Mouse (Mus musculus) liver, embryonic 14.5 days (tissue): ENCODE data around the gene Aacs. TPM values are rescaled to one million over a fixed set of nuclear protein-coding genes. Genes with fewer than 3 reads are reported as not detected.

Source experiments
- ATAC-seq: fragments of 200-750 bp; cut with Nextera tagmentation; 2 replicates; pipeline ENCODE4 v1.8.0; 2017; ENCODE audit warnings: moderate number of reproducible peaks, mild to moderate bottlenecking, moderate library complexity; ENCODE audit not compliant: insufficient read depth
- DNase-seq, 3 experiments: peaks; one replicate each; pipeline ENCODE4 v3.0.0-alpha.2; 2012 to 2013; ENCODE audit warnings: low read depth in 3 of 3, low spot score in 3 of 3
- H3K27ac ChIP-seq: fragments of 300-500 bp; sonication (generic); 2 replicates; pipeline ENCODE4 v1.5.1; 2014; ENCODE audit warnings: moderate library complexity, mild to moderate bottlenecking, control low read depth, inconsistent platforms
- H3K27me3 ChIP-seq: fragments of 300-500 bp; sonication (generic); 2 replicates; pipeline ENCODE4 v1.6.1; 2014; ENCODE audit warnings: mild to moderate bottlenecking, low read length, moderate library complexity; ENCODE audit not compliant: control insufficient read depth, insufficient read depth
- H3K36me3 ChIP-seq: fragments of 300-500 bp; sonication (generic); replicated peaks from 2 replicates; pipeline ENCODE4 v1.6.1; 2014; ENCODE audit warnings: low read depth; ENCODE audit not compliant: control insufficient read depth, insufficient read depth
- H3K4me1 ChIP-seq, 2 experiments: fragments of 200-500 bp in 1 of 2; fragments of 300-500 bp in 1 of 2; sonication (generic) in 1 of 2; replicated peaks; 2 replicates each; pipeline ENCODE4 v1.6.1; 2012 to 2014; ENCODE audit warnings: antibody characterized with exemption in 1 of 2, inconsistent platforms in 1 of 2, low read length in 1 of 2; ENCODE audit not compliant: control insufficient read depth in 2 of 2, insufficient read depth in 2 of 2
- H3K4me2 ChIP-seq: fragments of 300-500 bp; sonication (generic); 2 replicates; pipeline ENCODE4 v1.6.1; 2014; ENCODE audit warnings: low read depth, mild to moderate bottlenecking, control low read depth, moderate library complexity
- H3K4me3 ChIP-seq, 2 experiments: fragments of 200-500 bp in 1 of 2; fragments of 300-500 bp in 1 of 2; sonication (generic) in 1 of 2; 2 replicates each; pipeline ENCODE4 v1.5.1; 2012 to 2014; ENCODE audit warnings: low read depth in 2 of 2, low read length in 2 of 2, mild to moderate bottlenecking in 2 of 2, control low read depth in 1 of 2, inconsistent platforms in 1 of 2, moderate library complexity in 1 of 2; ENCODE audit not compliant: insufficient read depth in 1 of 2
- H3K9ac ChIP-seq: fragments of 300-500 bp; sonication (generic); replicated peaks from 2 replicates; pipeline ENCODE4 v1.6.1; 2014; ENCODE audit warnings: mild to moderate bottlenecking, control low read depth, moderate library complexity
- H3K9me3 ChIP-seq: fragments of 300-500 bp; sonication (generic); 2 replicates; pipeline ENCODE4 v1.6.1; 2016; ENCODE audit warnings: low read length, mixed read lengths; ENCODE audit not compliant: control insufficient read depth
- CTCF ChIP-seq: IDR thresholded peaks from 2 replicates; pipeline ENCODE4 v1.5.1; 2016; ENCODE audit warnings: antibody characterized with exemption, low read depth, control low read depth
- EP300 ChIP-seq: IDR thresholded peaks from 2 replicates; pipeline ENCODE4 v1.6.1; 2016; ENCODE audit warnings: antibody characterized with exemption, low read depth
- WGBS: fragments of 180-500 bp; shearing (Covaris S2); extraction: QIAGEN DNeasy Blood & Tissue Kit; methylation state at CpG from one replicate; pipeline ENCODE4 v1.1.7; 2014; ENCODE audit not compliant: insufficient replicate concordance; 5-methylcytosine and 5-hydroxymethylcytosine counted together
- polyA plus RNA-seq, 2 experiments: library from polyadenylated mRNA; depleted of rRNA in 1 of 2; stranded (reverse) in 1 of 2; unstranded in 1 of 2; fragments of >200 nt; fragmentation: Nextera tagmentation in 1 of 2; extraction: Ambion mirVana in 1 of 2; gene quantifications; 2 replicates each; pipeline versions ENCODE4 v1.2.1 to v1.2.3; 2012 to 2014

Gene Aacs
- polyA plus RNA-seq, 2 experiments = 11.0 to 13.2 TPM

GRCm38 (mm10) chr5:125504692-125505091 is 29.1 kb downstream of the Aacs start:
- Histone ChIP-seq H3K4me2 (no peak overlapping the region), H3K4me1 (no peaks in the 10 kb centered on the region), H3K9ac (no peak overlapping the region), H3K4me3 (no peak overlapping the region), H3K27ac (no peak overlapping the region), H3K27me3 (no peaks in the 10 kb centered on the region), H3K36me3 (no peaks in the 10 kb centered on the region; the same call in 1 of the 2 replicates), H3K9me3 (no peaks in the 10 kb centered on the region)
- no peak for ATAC-seq
- TF ChIP-seq EP300 (no peak), CTCF (no peak)
- DNase-seq = no peak
- WGBS = 75% methylated on average over 11 of the region's 11 CpGs

- no peaks in the 10 kb centered on the region; the same call in 1 of the 2 replicates for H3K36me3 ChIP-seq
- no peak overlapping the region for H3K9ac ChIP-seq
- H3K9me3 ChIP-seq = no peaks in the 10 kb centered on the region
- DNase-seq = no peak
- no peak overlapping the region for H3K4me2 ChIP-seq
- TF ChIP-seq CTCF = no peak
- no peak for TF ChIP-seq EP300
- no peak for ATAC-seq
- H3K27me3 ChIP-seq = no peaks in the 10 kb centered on the region
- WGBS = 89% methylated on average over 15 of the region's 15 CpGs
- H3K4me3 ChIP-seq = no peak overlapping the region
- H3K27ac ChIP-seq = no peak overlapping the region
- no peaks in the 10 kb centered on the region for H3K4me1 ChIP-seq
These were observed 30.4 kb downstream of the Aacs start for GRCm38 (mm10) chr5:125505968-125506367.

GRCm38 (mm10) chr5:125507582-125507981 is 32.0 kb downstream of the Aacs start:
- TF ChIP-seq CTCF (peak; percentile 52), EP300 (no peak)
- Histone ChIP-seq H3K27me3 (no peaks in the 10 kb centered on the region), H3K4me2 (no peak overlapping the region), H3K4me1 (no peaks in the 10 kb centered on the region), H3K27ac (no peak overlapping the region), H3K36me3 (no peaks in the 10 kb centered on the region), H3K9me3 (no peaks in the 10 kb centered on the region), H3K9ac (no peak overlapping the region), H3K4me3 (no peak overlapping the region)
- no peak for DNase-seq
- 77% methylated on average over 9 of the region's 9 CpGs for WGBS
- no peak for ATAC-seq

- Histone ChIP-seq H3K9ac (no peak overlapping the region), H3K4me2 (no peak overlapping the region), H3K4me1 (no peaks in the 10 kb centered on the region), H3K27me3 (no peaks in the 10 kb centered on the region), H3K27ac (no peak overlapping the region), H3K4me3 (no peak overlapping the region), H3K36me3 (no peaks in the 10 kb centered on the region), H3K9me3 (no peaks in the 10 kb centered on the region)
- ATAC-seq (no peak), DNase-seq (no peak)
- WGBS = 71% methylated on average over 10 of the region's 10 CpGs
- TF ChIP-seq CTCF (no peak), EP300 (no peak)
These were observed 32.4 kb downstream of the Aacs start for GRCm38 (mm10) chr5:125508006-125508405.

GRCm38 (mm10) chr5:125509541-125509940 is 33.9 kb downstream of the Aacs start:
- H3K36me3 ChIP-seq = no peaks in the 10 kb centered on the region
- no peak overlapping the region for H3K27ac ChIP-seq
- H3K27me3 ChIP-seq = no peaks in the 10 kb centered on the region
- H3K4me1 ChIP-seq = no peaks in the 10 kb centered on the region
- no peak for ATAC-seq
- no peak overlapping the region for H3K4me2 ChIP-seq
- DNase-seq = peak; percentile 33 to 49 (median 35)
- TF ChIP-seq EP300 = no peak
- TF ChIP-seq CTCF = peak; percentile 97
- H3K9me3 ChIP-seq = no peaks in the 10 kb centered on the region
- H3K4me3 ChIP-seq = no peak overlapping the region
- WGBS = 35% methylated on average over 5 of the region's 5 CpGs
- no peak overlapping the region for H3K9ac ChIP-seq
